Mouse (Mus musculus): ENCODE results near the gene Nsa2.
"Not testable (repeated sequence)": the region's sequence is repeated elsewhere in the genome, so short reads cannot be mapped to it uniquely, and the experiment has no call there.

The Nsa2 gene

GRCm38 (mm10) chr13:97137466-97138400 is at the start of gene Nsa2, which contains the start of gene Gfm2:
Gene Nsa2, minus strand, starts transcription at chr13:97137937.
Gene Gfm2, plus strand, starts transcription at chr13:97137937.
- peak; percentile 95 for DNase-seq (ENCODE audit: low read depth, low spot score)

DNA sequence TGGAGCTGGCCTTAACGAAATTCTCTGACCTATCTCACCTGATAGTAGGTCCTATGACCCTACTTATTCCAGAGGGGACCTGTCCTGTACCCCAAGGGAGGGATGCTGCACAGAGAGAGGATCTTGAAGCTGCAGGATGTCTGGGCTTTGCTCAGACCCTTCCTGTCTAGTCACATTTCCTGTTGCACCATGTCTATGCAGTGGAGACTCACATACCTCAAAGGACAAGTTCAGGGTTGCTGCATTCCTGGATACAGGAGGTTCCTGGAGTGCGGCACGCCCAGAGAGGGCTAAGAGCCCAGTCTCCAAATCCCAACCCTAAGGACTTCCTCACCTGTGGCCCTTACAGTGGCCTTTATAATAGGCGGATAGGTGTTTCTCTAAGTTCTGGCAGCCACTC is 48.6 kb upstream of the Nsa2 start:
- DNase-seq (ENCODE audit: low read depth, low spot score) = no peak

- no peak for DNase-seq (ENCODE audit: low read depth, low spot score)
Observed at GRCm38 (mm10) chr13:97184656-97185055, 46.9 kb upstream of the Nsa2 start.

- DNase-seq (ENCODE audit: low read depth, low spot score) = no peak
Observed at GRCm38 (mm10) chr13:97184168-97184567, 46.4 kb upstream of the Nsa2 start.

DNA sequence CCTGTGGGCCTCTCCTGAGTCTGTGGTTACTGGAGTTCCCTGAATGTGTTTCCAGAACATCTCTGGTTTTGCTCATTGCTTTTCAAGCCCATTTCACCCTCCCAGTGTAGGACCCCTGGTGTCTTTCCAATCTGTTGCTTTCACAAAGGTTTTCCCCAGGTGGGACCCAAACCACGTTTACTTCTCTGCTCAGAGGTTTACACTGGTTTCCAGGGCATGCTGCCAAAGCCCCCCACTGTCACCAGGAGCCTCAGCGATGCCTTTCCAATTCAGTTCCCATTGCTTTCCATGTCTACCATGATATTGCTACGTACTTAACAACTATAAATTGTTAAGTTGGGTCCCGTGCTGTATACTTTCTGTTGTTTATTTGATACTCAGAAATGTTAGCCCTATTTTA is 45.1 kb upstream of the Nsa2 start:
- DNase-seq (ENCODE audit: low read depth, low spot score) = no peak

GRCm38 (mm10) chr13:97180113-97180828 is 42.5 kb upstream of the Nsa2 start:
- no peak for DNase-seq (ENCODE audit: low read depth, low spot score)

GRCm38 (mm10) chr13:97178943-97179342 is 41.2 kb upstream of the Nsa2 start:
- no peak for DNase-seq (ENCODE audit: low read depth, low spot score)

GRCm38 (mm10) chr13:97176731-97177130 is 39.0 kb upstream of the Nsa2 start:
- DNase-seq (ENCODE audit: low read depth, low spot score) = no peak

GRCm38 (mm10) chr13:97175520-97176264 is 38.0 kb upstream of the Nsa2 start:
- no peak for DNase-seq (ENCODE audit: low read depth, low spot score)

DNA sequence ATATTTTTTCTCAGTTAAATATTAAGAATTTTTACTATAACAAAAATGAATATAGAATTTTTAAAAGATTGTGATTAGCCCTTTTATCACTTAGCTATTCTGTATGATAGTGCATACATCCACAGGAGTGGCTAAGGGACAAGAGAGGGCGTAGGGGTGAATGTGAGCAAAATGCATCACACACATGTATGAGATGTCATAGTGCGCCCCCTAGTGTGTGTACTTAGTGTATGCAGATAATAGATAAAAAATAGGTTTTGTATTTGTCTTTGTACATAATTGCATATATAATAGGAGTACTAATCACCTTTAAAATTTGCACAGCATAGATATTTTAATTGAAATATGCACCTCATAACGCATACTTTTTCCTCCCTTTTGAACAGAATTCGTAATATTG is 8.1 kb upstream of the Nsa2 start:
- peak; percentile 68 for DNase-seq (ENCODE audit: low read depth, low spot score)

DNA sequence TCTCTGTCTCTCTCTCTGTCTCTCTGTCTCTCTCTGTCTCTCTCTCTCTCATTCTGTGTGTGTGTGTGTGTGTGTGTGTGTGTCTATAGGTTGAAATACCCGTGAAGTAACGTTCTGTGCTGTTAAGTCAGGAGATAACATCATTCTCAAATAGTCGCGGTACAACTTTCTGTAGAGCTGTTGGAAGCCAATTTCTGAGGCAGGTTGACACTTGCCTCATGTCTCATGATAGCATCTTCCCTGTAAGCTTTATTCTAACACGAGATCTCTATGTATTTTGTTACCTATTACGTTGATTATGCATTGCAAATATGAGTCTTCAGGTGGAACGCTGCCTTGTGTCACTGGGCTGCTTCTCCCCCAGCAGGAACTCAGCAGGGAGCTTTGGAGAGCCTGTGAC is 4.6 kb upstream of the Nsa2 start:
- DNase-seq (ENCODE audit: low read depth, low spot score) = no peak

DNA sequence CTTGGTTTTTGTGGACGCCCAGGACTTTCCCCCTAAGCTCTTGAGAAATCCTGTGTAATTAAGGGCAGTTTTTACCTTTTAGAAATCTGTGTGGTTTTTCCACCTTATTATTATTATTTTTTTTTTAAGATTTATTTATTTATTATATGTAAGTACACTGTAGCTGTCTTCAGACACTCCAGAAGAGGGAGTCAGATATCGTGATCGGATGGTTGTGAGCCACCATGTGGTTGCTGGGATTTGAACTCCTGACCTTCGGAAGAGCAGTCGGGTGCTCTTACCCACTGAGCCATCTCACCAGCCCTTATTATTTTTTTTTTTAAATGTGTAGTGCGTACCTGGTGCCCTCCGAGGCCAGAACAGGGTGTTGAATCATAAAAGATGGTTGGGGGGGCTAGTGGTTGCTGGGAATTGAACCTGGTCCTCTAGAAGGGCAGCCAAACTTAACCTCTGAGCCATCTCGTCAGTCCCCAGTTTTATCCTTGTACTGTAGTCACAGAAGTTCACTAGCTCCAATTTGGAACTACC is 731 bp upstream of the Nsa2 start:
- DNase-seq (ENCODE audit: low read depth, low spot score) = peak; percentile 12

- DNase-seq (ENCODE audit: low read depth, low spot score) = not testable (repeated sequence)
Observed at GRCm38 (mm10) chr13:97130413-97130812, 7.3 kb downstream of the Nsa2 start.

- DNase-seq (ENCODE audit: low read depth, low spot score) = not testable (repeated sequence)
Observed at GRCm38 (mm10) chr13:97129654-97130053, 8.1 kb downstream of the Nsa2 start.

DNA sequence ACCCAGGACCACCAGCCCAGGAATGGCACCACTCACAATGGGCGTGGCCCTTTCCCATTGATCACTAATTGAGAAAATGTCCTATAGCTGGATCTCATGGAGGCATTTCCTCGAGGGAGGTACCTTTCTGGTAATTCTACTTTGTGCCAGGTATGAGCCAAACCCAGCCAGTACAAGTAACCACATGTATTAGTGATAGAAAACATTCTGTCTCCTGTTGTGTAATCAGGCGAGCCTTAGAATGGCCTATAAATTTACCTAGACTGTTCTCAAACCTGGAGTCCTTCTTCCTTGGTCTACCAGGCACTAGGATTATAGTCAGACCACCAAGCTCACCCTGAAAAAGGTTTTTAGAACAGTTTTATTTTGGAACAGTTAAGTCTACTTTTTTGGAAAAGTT is 16.4 kb downstream of the Nsa2 start:
- no peak for DNase-seq (ENCODE audit: low read depth, low spot score)

- DNase-seq (ENCODE audit: low read depth, low spot score) = no peak
Observed at GRCm38 (mm10) chr13:97109046-97109445, 28.7 kb downstream of the Nsa2 start.

DNA sequence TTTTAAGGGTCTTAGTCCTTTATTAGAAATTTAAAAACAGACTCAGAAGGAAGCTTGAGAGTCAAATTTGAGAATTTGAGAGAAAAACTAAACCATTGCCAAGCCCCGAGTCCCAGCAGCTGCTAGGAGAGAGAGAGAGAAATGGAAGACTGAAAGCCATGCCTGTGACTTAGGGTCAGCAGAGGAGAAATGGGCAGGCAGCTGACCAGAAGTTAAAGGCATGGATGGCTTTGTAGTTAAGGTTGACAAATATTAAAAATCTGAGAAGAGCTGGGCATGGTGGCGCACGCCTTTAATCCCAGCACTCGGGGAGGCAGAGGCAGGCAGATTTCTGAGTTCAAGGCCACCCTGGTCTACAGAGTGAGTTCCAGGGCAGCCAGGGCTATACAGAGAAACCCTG is 30.0 kb downstream of the Nsa2 start:
- not testable (repeated sequence) for DNase-seq (ENCODE audit: low read depth, low spot score)

DNA sequence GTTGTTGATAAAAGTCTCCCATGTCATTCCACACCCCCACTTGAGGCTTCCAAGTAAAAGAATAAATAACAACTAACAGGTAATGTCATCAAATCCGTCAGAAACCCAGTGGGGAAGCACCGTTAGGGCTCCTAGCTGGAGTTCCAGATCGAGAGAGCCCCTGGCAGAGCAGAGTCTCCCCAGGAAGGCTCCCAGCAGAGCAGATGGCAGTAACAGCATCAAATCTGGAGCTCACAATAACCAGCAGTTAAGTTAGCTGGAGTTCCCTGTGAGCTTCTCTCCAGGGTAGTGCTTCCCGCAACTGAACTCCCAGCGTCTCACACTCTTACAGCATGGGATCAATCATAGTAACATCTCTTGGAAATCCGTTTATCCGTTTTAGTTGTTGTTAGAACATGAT is 32.7 kb downstream of the Nsa2 start:
- DNase-seq (ENCODE audit: low read depth, low spot score) = no peak

GRCm38 (mm10) chr13:97099187-97099852 is 38.4 kb downstream of the Nsa2 start, which contains the start of gene Gm6169:
Gene Gm6169, minus strand, starts transcription at chr13:97099237.
- peak; percentile 39 for DNase-seq (ENCODE audit: low read depth, low spot score)

DNA sequence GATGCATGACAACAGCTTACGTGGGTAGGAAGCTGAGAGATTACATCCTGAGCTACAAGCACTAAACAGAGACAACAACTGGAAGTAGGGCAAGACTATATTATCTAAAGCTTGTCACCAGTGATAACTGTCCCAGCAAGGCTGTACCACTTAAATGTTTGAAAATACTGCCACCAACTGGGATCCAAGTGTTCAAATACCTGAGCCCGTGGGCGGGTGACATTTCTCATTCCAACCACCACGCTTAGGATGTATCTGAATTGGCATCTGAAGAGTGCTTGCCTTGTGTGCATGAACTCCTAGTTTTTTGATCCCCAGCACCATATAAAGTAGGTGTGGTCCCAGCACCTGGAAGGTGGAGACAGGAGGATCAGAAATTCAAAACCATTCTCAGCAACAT is 42.0 kb downstream of the Nsa2 start:
- no peak for DNase-seq (ENCODE audit: low read depth, low spot score)

- no peak for DNase-seq (ENCODE audit: low read depth, low spot score)
Observed at GRCm38 (mm10) chr13:97088183-97088582, 49.6 kb downstream of the Nsa2 start.
